Mouse (Mus musculus): ENCODE measurements around the gene Ctdspl. TPM values are rescaled to one million over a fixed set of nuclear protein-coding genes. Genes with fewer than 3 reads are reported as not detected.

The Ctdspl gene
- polyA plus RNA-seq, 1 experiment from 2014 or later = 6.6 TPM

GRCm38 (mm10) chr9:119090462-119090861, 164.2 kb downstream of the Ctdspl start:
- DNase-seq (ENCODE audit: low spot score) = no peak
- Histone ChIP-seq H3K36me3 (no peaks in the 10 kb centered on the region), H3K27me3 (ENCODE audit: low read depth, poor library complexity, severe bottlenecking) (peaks cover 87% of the 10 kb centered on the region), H3K4me3 (no peak overlapping the region), H3K9me3 (replicated peaks) (no peaks in the 10 kb centered on the region), H3K27ac (replicated peaks) (no peak overlapping the region), H3K4me1 (peaks cover 78% of the 10 kb centered on the region)
- 92% methylated on average over 5 of the region's 5 CpGs for WGBS

GRCm38 (mm10) chr9:119091581-119092310, 165.5 kb downstream of the Ctdspl start:
- 60% methylated on average over 12 of the region's 12 CpGs for WGBS
- H3K4me3 ChIP-seq = peak overlapping the region; percentile 67

GRCm38 (mm10) chr9:119092473-119093418, 166.5 kb downstream of the Ctdspl start:
- Histone ChIP-seq H3K9me3 (replicated peaks) (no peaks in the 10 kb centered on the region), H3K36me3 (no peaks in the 10 kb centered on the region), H3K27ac (replicated peaks) (peak overlapping the region; percentile 80), H3K4me3 (peak overlapping the region; percentile 67), H3K27me3 (ENCODE audit: low read depth, poor library complexity, severe bottlenecking) (peaks cover 82% of the 10 kb centered on the region), H3K4me1 (peaks cover 66% of the 10 kb centered on the region)
- WGBS = 3% methylated on average over 45 of the region's 45 CpGs
- DNase-seq (ENCODE audit: low spot score) = peak; percentile 44

More at GRCm38 (mm10) chr9:119091581-119092310, 165.5 kb downstream of the Ctdspl start:
- Histone ChIP-seq H3K27me3 (ENCODE audit: low read depth, poor library complexity, severe bottlenecking) (peaks cover 91% of the 10 kb centered on the region), H3K36me3 (no peaks in the 10 kb centered on the region), H3K9me3 (replicated peaks) (no peaks in the 10 kb centered on the region), H3K4me1 (peaks cover 70% of the 10 kb centered on the region), H3K27ac (replicated peaks) (no peak overlapping the region)
- no peak for DNase-seq (ENCODE audit: low spot score)

Small RNAs within 50 kb of the gene (microRNA-seq; reads per million reads assigned to microRNA genes)
- gene Mir26a-1 = 9.0 reads per million, percentile 20 among the genes with 10 or more reads in this experiment

Other genes starting within 250 kb of the Ctdspl start
- gene Vill, start 126.3 kb downstream of the Ctdspl start, polyA plus RNA-seq (2016; fragmentation: Nextera tagmentation; extraction: Ambion mirVana) = 10.5 and 11.3 TPM in 2 replicates
- gene Plcd1, start 167.0 kb downstream of the Ctdspl start, polyA plus RNA-seq (2016; fragmentation: Nextera tagmentation; extraction: Ambion mirVana) = 21.8 and 29.2 TPM in 2 replicates
- gene Dlec1, start 176.0 kb downstream of the Ctdspl start, polyA plus RNA-seq (2016; fragmentation: Nextera tagmentation; extraction: Ambion mirVana) = 0.58 and 0.82 TPM in 2 replicates
- 1.5 and 1.9 TPM in 2 replicates for gene Acaa1b, start 230.6 kb downstream of the Ctdspl start, polyA plus RNA-seq (2016; fragmentation: Nextera tagmentation; extraction: Ambion mirVana)
- gene Gm47289, start 232.7 kb downstream of the Ctdspl start, polyA plus RNA-seq (2016; fragmentation: Nextera tagmentation; extraction: Ambion mirVana) = not detected in 2 replicates

Data from midbrain, embryonic 10.5 days (tissue).